Mouse (Mus musculus) v-Abl transformed pro-B cells (cell line): ENCODE measurements at regions not wholly inside any gene's neighbourhood (a gene's known extent, or its start where the extent isn't known, plus 50 kb on each side); places are given as distances from the start of the nearest gene placed in this dataset.

Experiments
- in situ Hi-C, 2 experiments: fragments of 400-800 bp; cut with MboI; formaldehyde crosslinking; loops; one replicate each; pipeline ENCODE4 v1.15.1; 2025; ENCODE audit not compliant: unreplicated experiment in 2 of 2

DNA sequence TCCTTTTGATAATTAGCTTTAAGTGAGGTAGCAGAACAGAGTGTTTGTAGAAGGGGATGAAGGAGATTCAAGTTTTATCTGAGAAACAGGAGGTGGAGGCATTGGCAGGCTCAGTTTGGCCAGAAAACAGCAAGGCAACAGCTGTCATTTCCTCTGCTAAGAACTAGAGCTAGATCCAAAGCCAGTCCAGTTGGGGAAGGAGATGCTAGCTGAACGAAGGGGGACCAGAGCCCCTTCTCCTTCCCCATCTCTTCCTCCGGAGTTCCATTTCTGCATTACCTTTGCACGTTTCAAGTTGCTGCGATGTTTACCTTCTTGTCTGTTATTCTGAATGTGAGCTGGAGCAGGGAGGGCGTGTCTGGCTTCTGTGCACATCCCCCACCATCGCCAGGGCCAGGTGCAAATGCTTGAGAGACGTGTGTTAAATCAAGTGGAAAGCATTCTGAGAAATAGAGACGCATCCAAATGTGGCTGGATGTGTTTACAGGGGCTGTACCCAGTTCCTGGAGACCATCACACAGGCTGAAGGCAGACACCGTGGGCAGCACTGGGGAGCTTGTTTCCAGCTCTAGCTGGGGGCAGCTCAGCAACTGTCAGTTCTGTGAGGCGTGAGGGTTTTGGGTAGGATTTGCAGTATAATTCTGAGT is 111.4 kb upstream of the Ufm1 start:
- in situ Hi-C loops = loop anchor here (5.0 to 25.0 kb wide), 10 partner anchors 113 to 720 kb away; partner anchors contain the start of genes Trpc4 (in 2 of the 2), Supt20 (in 1 of the 2) and Ufm1 (in 1 of the 2)

DNA sequence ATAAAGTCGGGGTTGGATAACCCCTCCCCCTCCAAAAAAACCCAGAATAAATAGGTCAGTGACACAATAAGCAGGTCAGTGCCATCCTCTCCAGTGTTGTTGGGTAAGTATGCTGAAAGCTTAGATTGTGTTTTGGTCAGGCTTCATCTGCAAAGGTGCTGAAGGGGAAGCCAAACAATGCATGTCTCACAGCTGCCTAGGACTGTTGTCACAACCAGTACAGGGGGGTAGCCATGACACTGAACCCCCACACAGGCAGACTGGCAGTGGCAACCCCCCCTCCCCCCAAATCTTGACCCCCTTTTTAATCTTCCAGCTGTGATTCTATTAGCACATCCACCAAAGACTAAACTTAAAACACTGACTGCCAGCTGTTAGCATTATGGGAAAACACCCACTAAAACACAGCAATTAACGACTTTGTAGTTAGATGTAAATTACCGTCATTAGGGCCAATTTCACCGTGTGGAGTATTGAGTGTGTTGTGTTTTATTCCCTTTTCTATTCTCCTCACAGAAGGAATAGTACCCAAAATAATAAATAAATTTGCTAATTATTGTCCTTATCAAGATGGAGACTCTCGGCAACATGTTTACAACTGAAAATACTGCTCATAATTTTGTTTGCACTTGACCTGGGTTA is 105.5 kb upstream of the Ufm1 start:
- in situ Hi-C loops = loop anchor here in 1 of 2 experiments (25.0 kb wide), 1 partner anchor 618 kb away; no protein-coding TSS in a partner anchor

DNA sequence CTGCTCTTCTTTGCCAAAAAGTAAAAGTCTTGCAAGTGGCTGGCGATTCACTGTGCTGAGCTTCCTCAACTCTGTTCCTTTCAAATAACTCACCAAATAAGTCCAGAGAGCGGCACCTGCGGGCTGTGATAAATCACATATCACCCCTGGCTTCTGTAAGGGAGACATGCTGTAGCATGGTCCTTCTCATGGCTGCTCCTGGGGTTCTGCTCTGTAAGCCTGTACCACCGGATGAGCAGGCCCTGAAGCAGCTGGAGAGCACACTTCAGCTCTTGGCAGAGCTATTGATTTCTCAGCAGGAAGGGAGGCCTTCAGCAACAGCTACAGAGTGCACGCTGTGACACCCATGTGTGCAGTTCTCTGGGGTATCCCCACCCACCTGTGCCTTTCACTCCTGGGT is 101.5 kb upstream of the Ufm1 start:
- in situ Hi-C loops = loop anchor here in 1 of 2 experiments (25.0 kb wide), 1 partner anchor 622 kb away; no protein-coding TSS in a partner anchor

DNA sequence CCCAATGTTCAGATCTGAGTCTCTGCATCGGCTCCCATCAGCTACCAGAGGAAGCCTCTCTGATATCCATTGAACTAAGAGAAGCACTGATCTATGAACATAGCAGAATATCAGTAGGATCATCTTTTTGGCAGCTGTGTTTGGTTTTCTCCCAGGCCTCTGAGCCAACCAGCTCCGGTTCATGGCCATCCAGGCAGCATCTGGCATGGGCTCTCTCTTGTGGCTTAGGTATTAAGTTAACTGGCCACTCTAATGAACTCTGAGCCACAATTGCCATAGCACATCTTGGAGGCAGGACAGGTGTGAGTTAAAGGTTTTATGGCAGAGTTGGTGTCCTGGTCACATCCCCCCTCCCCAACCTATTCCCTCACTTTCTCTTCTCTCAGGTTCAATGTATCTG is 90.2 kb upstream of the Ufm1 start:
- in situ Hi-C loops = loop anchor here in 1 of 2 experiments (25.0 kb wide), 1 partner anchor 634 kb away; no protein-coding TSS in a partner anchor

DNA sequence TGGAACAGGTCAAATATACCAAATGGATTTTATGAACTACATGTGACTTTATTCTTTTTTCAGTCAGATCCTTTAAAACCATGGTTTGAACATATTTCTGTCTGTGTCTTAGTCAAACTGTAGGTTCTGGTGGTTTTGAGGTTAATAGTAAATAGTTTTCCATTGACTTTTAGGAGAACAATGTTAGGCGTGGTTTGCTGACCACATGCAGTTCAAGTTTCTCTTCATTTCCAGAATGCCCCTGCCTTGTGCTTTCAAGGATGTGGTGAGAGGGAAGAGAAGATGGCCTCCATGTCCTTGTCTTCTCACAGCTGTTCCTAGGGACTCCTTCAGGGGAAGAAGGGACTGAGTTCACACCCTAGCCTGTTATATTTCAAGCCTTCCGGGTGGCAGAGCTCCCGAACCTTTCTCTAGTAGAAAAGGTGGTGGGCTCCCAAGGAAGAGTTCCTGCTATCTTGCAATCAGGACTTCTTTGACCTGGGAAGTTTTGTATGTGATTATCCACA is 76.1 kb upstream of the Ufm1 start:
- in situ Hi-C loops = no loop called here

DNA sequence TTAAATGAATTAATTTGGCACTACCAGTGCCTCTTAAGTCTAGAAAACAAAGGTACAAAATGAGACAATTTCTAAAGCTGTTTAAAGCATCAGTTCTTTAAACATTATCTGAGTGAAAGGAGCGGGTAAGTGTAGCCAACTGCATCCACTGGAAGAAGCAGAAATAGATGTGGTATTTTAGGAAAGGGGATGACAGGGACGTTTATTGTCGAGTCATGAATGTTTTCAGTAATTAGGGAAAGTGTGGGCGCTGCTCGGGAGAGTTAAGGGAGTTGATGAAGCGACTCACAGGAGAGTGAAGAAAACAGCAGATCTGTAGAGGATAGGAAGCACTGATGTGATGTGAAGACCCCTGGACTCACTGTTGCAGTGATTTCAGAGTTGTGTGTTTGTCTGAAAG is 68.1 kb upstream of the Ufm1 start:
- in situ Hi-C loops = no loop called here

DNA sequence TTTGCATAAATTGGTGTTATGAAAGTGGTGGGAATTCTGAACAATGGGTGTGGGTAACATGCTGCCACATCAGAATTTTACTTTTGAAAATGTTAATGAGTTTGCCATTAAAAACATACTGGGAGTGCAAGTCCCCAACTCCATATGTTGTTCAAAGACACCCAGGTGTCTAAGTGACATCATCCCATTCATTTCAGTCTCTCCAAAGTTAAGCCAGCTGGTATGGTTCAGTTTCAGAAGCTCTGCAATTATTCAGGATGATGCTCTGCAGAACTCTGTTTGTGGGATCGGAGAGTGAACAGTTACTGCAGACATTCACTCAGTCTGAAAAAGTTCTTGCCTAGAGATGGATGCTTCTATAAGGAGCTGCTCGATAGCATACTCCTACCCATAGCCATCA is 56.3 kb upstream of the Ufm1 start:
- in situ Hi-C loops = no loop called here

DNA sequence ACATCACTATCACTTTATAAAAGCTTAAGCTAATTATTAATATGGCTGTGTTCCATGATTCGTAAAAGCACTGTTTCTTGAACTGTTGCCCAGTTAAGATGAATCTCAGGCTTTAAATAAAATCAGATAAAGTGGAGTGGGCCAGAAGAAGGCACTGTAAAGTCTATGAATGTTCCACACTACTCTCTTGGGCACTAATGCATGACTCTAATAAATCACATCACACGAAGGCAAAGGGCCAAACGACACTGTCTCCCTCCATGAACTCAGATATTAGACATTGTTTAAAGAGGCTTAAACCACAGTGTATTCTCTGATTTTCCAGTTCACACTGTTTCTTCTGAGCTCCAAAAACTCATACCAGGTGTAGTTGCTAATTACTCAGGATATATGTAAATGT is 55.9 kb upstream of the Ufm1 start:
- in situ Hi-C loops = no loop called here

DNA sequence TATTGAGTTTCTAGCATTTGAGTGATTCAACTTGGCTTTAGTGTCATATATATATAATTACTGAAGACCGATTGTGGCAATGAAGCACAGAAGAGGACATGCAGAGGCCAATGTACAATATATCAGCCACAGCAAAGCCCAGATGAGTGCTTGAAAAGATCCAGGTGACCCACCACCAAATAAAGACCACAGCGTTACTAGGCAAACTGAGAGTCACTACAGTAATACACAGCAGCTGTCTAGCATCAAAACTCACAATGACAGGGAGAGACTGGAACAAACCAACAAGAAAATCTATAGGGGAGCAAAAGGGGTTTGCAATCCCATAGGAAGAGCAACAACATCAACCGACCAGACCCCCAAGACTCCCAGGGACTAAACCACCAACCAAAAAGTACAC is 54.3 kb upstream of the Ufm1 start:
- in situ Hi-C loops = no loop called here

DNA sequence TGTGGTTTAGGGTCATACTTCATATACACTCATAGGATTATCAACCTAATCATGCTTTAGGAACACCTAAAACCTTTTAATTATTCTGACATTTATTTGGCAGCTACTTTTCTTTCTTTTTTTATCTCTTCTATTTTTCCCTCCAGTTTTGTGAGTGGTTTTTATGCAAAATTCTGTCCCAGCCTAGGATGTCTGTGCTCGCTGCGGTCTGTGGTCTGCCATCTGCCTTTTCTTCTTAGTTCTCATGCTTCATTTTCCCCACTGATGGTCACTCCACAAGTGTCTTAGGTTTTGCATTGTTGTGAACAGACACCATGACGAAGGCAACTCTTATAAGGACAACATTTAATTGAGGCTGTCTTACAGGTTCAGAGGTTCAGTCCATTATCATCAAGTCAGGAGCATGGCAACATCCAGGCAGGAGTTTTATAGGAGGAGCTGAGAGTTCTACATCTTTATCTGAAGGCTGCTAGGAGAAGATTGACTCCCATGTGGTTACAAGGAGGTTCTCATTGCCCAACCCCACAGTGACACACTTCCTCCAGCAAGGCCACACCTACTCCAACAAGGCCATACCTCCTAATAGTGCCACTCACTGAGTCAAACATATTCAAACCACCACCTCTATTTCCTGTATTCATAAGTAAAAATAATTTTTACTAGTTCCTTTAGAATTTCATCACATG is 50.5 kb upstream of the Ufm1 start:
- in situ Hi-C loops = no loop called here
